Mouse (Mus musculus) kidney, adult 18-20 months (tissue): ENCODE measurements around the gene Tomm6.
"Not testable (repeated sequence)": the region's sequence is repeated elsewhere in the genome, so short reads cannot be mapped to it uniquely, and the experiment has no call there.

ENCODE experiments used
- DNase-seq: peaks from one replicate; pipeline ENCODE4 v3.0.0; 2021

The Tomm6 gene

GRCm38 (mm10) chr17:47694503-47695336, 6.5 kb upstream of the Tomm6 start, which contains the start of gene Prickle4:
Gene Prickle4, minus strand, starts transcription at chr17:47694736.
- peak; percentile 97 for DNase-seq

GRCm38 (mm10) chr17:47694442-47694502, 6.1 kb upstream of the Tomm6 start, which contains the start of gene Gm21981:
Gene Gm21981, minus strand, starts transcription at chr17:47694455.
- DNase-seq = no peak

GRCm38 (mm10) chr17:47693671-47694441, 5.7 kb upstream of the Tomm6 start:
- no peak for DNase-seq

GRCm38 (mm10) chr17:47691650-47692049, 3.5 kb upstream of the Tomm6 start:
- DNase-seq = no peak

GRCm38 (mm10) chr17:47689894-47690293, 1.7 kb upstream of the Tomm6 start:
- no peak for DNase-seq

GRCm38 (mm10) chr17:47688608-47689575, 706 bp upstream of the Tomm6 start, which contains the start of gene Frs3:
Gene Frs3, plus strand, starts transcription at chr17:47689030.
- DNase-seq = peak; percentile 59

- peak; percentile 95 for DNase-seq
Measured at GRCm38 (mm10) chr17:47687409-47688343, 510 bp downstream of the Tomm6 start.

GRCm38 (mm10) chr17:47682836-47683235, 5.3 kb downstream of the Tomm6 start:
- no peak for DNase-seq

- no peak for DNase-seq
Measured at GRCm38 (mm10) chr17:47678702-47679101, 9.5 kb downstream of the Tomm6 start.

- DNase-seq = no peak
Measured at GRCm38 (mm10) chr17:47678238-47678637, 9.9 kb downstream of the Tomm6 start.

GRCm38 (mm10) chr17:47676581-47676980, 11.6 kb downstream of the Tomm6 start:
- DNase-seq = peak; percentile 82

- peak; percentile 72 for DNase-seq
Measured at GRCm38 (mm10) chr17:47672311-47673111, 15.7 kb downstream of the Tomm6 start.

GRCm38 (mm10) chr17:47671988-47672310, 16.2 kb downstream of the Tomm6 start:
- DNase-seq = no peak

- DNase-seq = no peak
Measured at GRCm38 (mm10) chr17:47669166-47669565, 19.0 kb downstream of the Tomm6 start.

- no peak for DNase-seq
Measured at GRCm38 (mm10) chr17:47664474-47664873, 23.7 kb downstream of the Tomm6 start.

GRCm38 (mm10) chr17:47663009-47663713, 25.0 kb downstream of the Tomm6 start:
- no peak for DNase-seq

- DNase-seq = no peak
Measured at GRCm38 (mm10) chr17:47658741-47659243, 29.4 kb downstream of the Tomm6 start.

- DNase-seq = no peak
Measured at GRCm38 (mm10) chr17:47657901-47658300, 30.3 kb downstream of the Tomm6 start.

GRCm38 (mm10) chr17:47655697-47656096, 32.5 kb downstream of the Tomm6 start:
- no peak for DNase-seq

GRCm38 (mm10) chr17:47654346-47654745, 33.8 kb downstream of the Tomm6 start:
- DNase-seq = not testable (repeated sequence)
